Mouse (Mus musculus): ENCODE measurements around the gene N6amt1.

Gene N6amt1

GRCm38 (mm10) chr16:87354075-87354583, at the start of gene N6amt1:
Gene N6amt1 (plus strand): TSS chr16:87354185.
- DNase-seq, result peak; percentile 91

- DNase-seq, result no peak
Measured at GRCm38 (mm10) chr16:87305251-87306011, 48.6 kb upstream of the N6amt1 start.

GRCm38 (mm10) chr16:87307109-87307735, 46.8 kb upstream of the N6amt1 start:
- no peak for DNase-seq

GRCm38 (mm10) chr16:87310659-87311058, 43.3 kb upstream of the N6amt1 start:
- no peak for DNase-seq

- DNase-seq, result no peak
Measured at GRCm38 (mm10) chr16:87318200-87318811, 35.7 kb upstream of the N6amt1 start.

GRCm38 (mm10) chr16:87318998-87319397, 35.0 kb upstream of the N6amt1 start:
- no peak for DNase-seq

- no peak for DNase-seq
Measured at GRCm38 (mm10) chr16:87319541-87320251, 34.3 kb upstream of the N6amt1 start.

- no peak for DNase-seq
Measured at GRCm38 (mm10) chr16:87320252-87320555, 33.8 kb upstream of the N6amt1 start.

- no peak for DNase-seq
Measured at GRCm38 (mm10) chr16:87324571-87324970, 29.4 kb upstream of the N6amt1 start.

GRCm38 (mm10) chr16:87329986-87330385, 24.0 kb upstream of the N6amt1 start:
- no peak for DNase-seq

GRCm38 (mm10) chr16:87334756-87335155, 19.2 kb upstream of the N6amt1 start:
- no peak for DNase-seq

GRCm38 (mm10) chr16:87341043-87341572, 12.9 kb upstream of the N6amt1 start:
- no peak for DNase-seq

GRCm38 (mm10) chr16:87348133-87348532, 5.9 kb upstream of the N6amt1 start:
- DNase-seq, result no peak

GRCm38 (mm10) chr16:87351386-87352105, 2.4 kb upstream of the N6amt1 start:
- DNase-seq, result no peak

GRCm38 (mm10) chr16:87353605-87354004, 380 bp upstream of the N6amt1 start:
- no peak for DNase-seq

- no peak for DNase-seq
Measured at GRCm38 (mm10) chr16:87354748-87355147, 763 bp downstream of the N6amt1 start.

- DNase-seq, result no peak
Measured at GRCm38 (mm10) chr16:87360096-87360495, 6.1 kb downstream of the N6amt1 start.

GRCm38 (mm10) chr16:87364231-87364630, 10.2 kb downstream of the N6amt1 start:
- DNase-seq, result peak; percentile 5

GRCm38 (mm10) chr16:87366035-87366434, 12.1 kb downstream of the N6amt1 start:
- DNase-seq, result no peak

GRCm38 (mm10) chr16:87366445-87366844, 12.5 kb downstream of the N6amt1 start:
- DNase-seq, result no peak

- DNase-seq, result no peak
Measured at GRCm38 (mm10) chr16:87382996-87383395, 29.0 kb downstream of the N6amt1 start.

GRCm38 (mm10) chr16:87384366-87384765, 30.4 kb downstream of the N6amt1 start:
- no peak for DNase-seq
